Mouse (Mus musculus): ENCODE measurements around the gene Maea.

DNA sequence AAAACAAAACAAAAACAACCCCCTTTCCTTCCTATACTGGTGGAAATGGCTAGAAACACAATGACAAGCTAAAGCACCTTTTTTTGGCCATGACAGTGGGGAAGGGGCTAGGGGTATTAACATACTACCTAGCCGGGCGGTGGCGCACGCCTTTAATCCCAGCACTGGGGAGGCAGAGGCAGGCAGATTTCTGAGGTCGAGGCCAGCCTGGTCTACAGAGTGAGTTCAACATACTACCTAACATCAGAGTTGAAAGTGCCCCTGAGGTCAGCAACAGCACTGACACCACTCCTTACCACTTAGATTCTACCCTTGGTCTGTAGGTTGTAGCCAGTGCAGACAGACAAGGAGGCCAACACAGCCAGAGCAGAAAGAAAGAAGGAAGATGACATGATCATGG is 13.9 kb downstream of the Maea start:
- TF ChIP-seq ZC3H11A (IDR thresholded peaks at IDR 0.05; ENCODE audit: borderline replicate concordance, low read depth, low read length): no peak
- no peak for TF ChIP-seq CHD2 (IDR thresholded peaks at IDR 0.05; ENCODE audit: low read depth, low read length)
- no peak for TF ChIP-seq ZNF384 (IDR thresholded peaks at IDR 0.05; ENCODE audit: low read depth, low read length)
- no peak for TF ChIP-seq HCFC1 (IDR thresholded peaks at IDR 0.05; ENCODE audit: borderline replicate concordance, insufficient read depth, low read length)
- no peak for TF ChIP-seq MAFK (IDR thresholded peaks at IDR 0.05; ENCODE audit: insufficient read depth, low read depth, low read length)

Measured in ES-E14 (cell line).